Mouse (Mus musculus) E14TG2a.4 (cell line): ENCODE measurements around the gene Dexi.

Source experiments
- CTCF ChIP-seq: conservative IDR thresholded peaks from 2 replicates; pipeline ENCODE4 v1.5.1; 2014; ENCODE audit warnings: low read length
- NANOG ChIP-seq: IDR thresholded peaks from 2 replicates; pipeline ENCODE4 v1.6.1; 2014; ENCODE audit warnings: borderline replicate concordance, low read length, mixed read lengths
- POU5F1 ChIP-seq: IDR thresholded peaks from 2 replicates; pipeline ENCODE4 v1.6.1; 2014; ENCODE audit warnings: low read length, borderline replicate concordance

GRCm38 (mm10) chr16:10581234-10581898 is 38.5 kb upstream of the Dexi start:
- TF ChIP-seq CTCF (no peak), NANOG (no peak), POU5F1 (no peak)
